Mouse (Mus musculus) mouse embryonic stem cell (cell line): ENCODE results near the gene Lrp6.

Experiments
- in situ Hi-C, 2 experiments: fragments of 300-500 bp; cut with MboI; formaldehyde crosslinking; loops; 1 replicate in 1 of 2; 3 replicates in 1 of 2; pipeline ENCODE4 v1.14.3; 2019 to 2020; ENCODE audit warnings: low sequenced_read_pairs in 2 of 2, low pct_unique_long_range_greater_than_20kb in 1 of 2, mixed read lengths in 1 of 2; ENCODE audit not compliant: unreplicated experiment in 1 of 2

The Lrp6 gene

GRCm38 (mm10) chr6:134566818-134567485, at the start of gene Lrp6:
TSS of gene Lrp6 (minus strand) at chr6:134566965.
- in situ Hi-C loops = no loop called here

- in situ Hi-C loops = loop anchor here (5.0 to 25.0 kb wide), 4 partner anchors 183 to 653 kb away; no protein-coding TSS in a partner anchor
Measured at GRCm38 (mm10) chr6:134614723-134615648, 48.2 kb upstream of the Lrp6 start.

- in situ Hi-C loops = loop anchor here (25.0 kb wide), 2 partner anchors 352 to 652 kb away; no protein-coding TSS in a partner anchor
Measured at GRCm38 (mm10) chr6:134614322-134614721, 47.6 kb upstream of the Lrp6 start.

- in situ Hi-C loops = loop anchor here (25.0 kb wide), 2 partner anchors 350 to 650 kb away; no protein-coding TSS in a partner anchor
Measured at GRCm38 (mm10) chr6:134611896-134612295, 45.1 kb upstream of the Lrp6 start.

GRCm38 (mm10) chr6:134610380-134610779, 43.6 kb upstream of the Lrp6 start:
- in situ Hi-C loops = loop anchor here (25.0 kb wide), 2 partner anchors 348 to 648 kb away; no protein-coding TSS in a partner anchor

- in situ Hi-C loops = loop anchor here (25.0 kb wide), 2 partner anchors 345 to 645 kb away; no protein-coding TSS in a partner anchor
Measured at GRCm38 (mm10) chr6:134606949-134607746, 40.4 kb upstream of the Lrp6 start.

- in situ Hi-C loops = loop anchor here (25.0 kb wide), 2 partner anchors 344 to 644 kb away; no protein-coding TSS in a partner anchor
Measured at GRCm38 (mm10) chr6:134606540-134606939, 39.8 kb upstream of the Lrp6 start.

GRCm38 (mm10) chr6:134605196-134605595, 38.4 kb upstream of the Lrp6 start:
- in situ Hi-C loops = loop anchor here (25.0 kb wide), 2 partner anchors 343 to 643 kb away; no protein-coding TSS in a partner anchor

GRCm38 (mm10) chr6:134602371-134603003, 35.7 kb upstream of the Lrp6 start:
- in situ Hi-C loops = loop anchor here (25.0 kb wide), 2 partner anchors 340 to 640 kb away; no protein-coding TSS in a partner anchor

- in situ Hi-C loops = loop anchor here (25.0 kb wide), 2 partner anchors 339 to 639 kb away; no protein-coding TSS in a partner anchor
Measured at GRCm38 (mm10) chr6:134601766-134602165, 35.0 kb upstream of the Lrp6 start.

- in situ Hi-C loops = loop anchor here (25.0 kb wide), 2 partner anchors 339 to 639 kb away; no protein-coding TSS in a partner anchor
Measured at GRCm38 (mm10) chr6:134601130-134601529, 34.4 kb upstream of the Lrp6 start.

GRCm38 (mm10) chr6:134599239-134599638, 32.5 kb upstream of the Lrp6 start:
- in situ Hi-C loops = no loop called here

GRCm38 (mm10) chr6:134597651-134598229, 31.0 kb upstream of the Lrp6 start:
- in situ Hi-C loops = no loop called here

GRCm38 (mm10) chr6:134594569-134595442, 28.0 kb upstream of the Lrp6 start:
- in situ Hi-C loops = no loop called here

GRCm38 (mm10) chr6:134591614-134592013, 24.8 kb upstream of the Lrp6 start:
- in situ Hi-C loops = no loop called here

- in situ Hi-C loops = no loop called here
Measured at GRCm38 (mm10) chr6:134586241-134586640, 19.5 kb upstream of the Lrp6 start.
